Mouse (Mus musculus): Measurements from ENCODE around the gene Gm10134.
"Not testable (repeated sequence)": the region's sequence is repeated elsewhere in the genome, so short reads cannot be mapped to it uniquely, and the experiment has no call there.

Gene Gm10134

GRCm38 (mm10) chr2:28505795-28506194 is at the start of gene Gm10134:
Gene Gm10134, plus strand, starts transcription at chr2:28506095.
- DNase-seq (ENCODE audit: low spot score in 2 of 2) = no peak

- DNase-seq (ENCODE audit: low spot score in 2 of 2) = no peak
Observed at GRCm38 (mm10) chr2:28456616-28457015, 49.3 kb upstream of the Gm10134 start.

GRCm38 (mm10) chr2:28463919-28464318 is 42.0 kb upstream of the Gm10134 start:
- peak; percentile 33 to 68 for DNase-seq (ENCODE audit: low spot score in 2 of 2)

- DNase-seq (ENCODE audit: low spot score in 2 of 2) = no peak
Observed at GRCm38 (mm10) chr2:28464919-28465318, 41.0 kb upstream of the Gm10134 start.

GRCm38 (mm10) chr2:28465836-28466518 is 39.9 kb upstream of the Gm10134 start, which contains the start of gene 1700007K13Rik:
Gene 1700007K13Rik, minus strand, starts transcription at chr2:28466332.
- DNase-seq (ENCODE audit: low spot score in 2 of 2) = peak; percentile 31 to 39

- DNase-seq (ENCODE audit: low spot score in 2 of 2) = peak; percentile 40 to 80
Observed at GRCm38 (mm10) chr2:28467860-28468485, 37.9 kb upstream of the Gm10134 start, which contains the start of gene Mrps2. Gene Mrps2, plus strand, starts transcription at chr2:28468066.

GRCm38 (mm10) chr2:28468486-28469225 is 37.2 kb upstream of the Gm10134 start:
- DNase-seq (ENCODE audit: low spot score in 2 of 2) = no peak

GRCm38 (mm10) chr2:28469461-28469860 is 36.4 kb upstream of the Gm10134 start:
- no peak for DNase-seq (ENCODE audit: low spot score in 2 of 2)

GRCm38 (mm10) chr2:28470591-28470990 is 35.3 kb upstream of the Gm10134 start:
- DNase-seq (ENCODE audit: low spot score in 2 of 2) = no peak

- not testable (repeated sequence) for DNase-seq (ENCODE audit: low spot score in 2 of 2)
Observed at GRCm38 (mm10) chr2:28472011-28472410, 33.9 kb upstream of the Gm10134 start.

- DNase-seq (ENCODE audit: low spot score in 2 of 2) = not testable (repeated sequence)
Observed at GRCm38 (mm10) chr2:28477993-28478392, 27.9 kb upstream of the Gm10134 start.

- DNase-seq (ENCODE audit: low spot score in 2 of 2) = no peak
Observed at GRCm38 (mm10) chr2:28479208-28480204, 26.4 kb upstream of the Gm10134 start.

GRCm38 (mm10) chr2:28483861-28484260 is 22.0 kb upstream of the Gm10134 start:
- DNase-seq (ENCODE audit: low spot score in 2 of 2) = no peak

GRCm38 (mm10) chr2:28494521-28494920 is 11.4 kb upstream of the Gm10134 start:
- no peak for DNase-seq (ENCODE audit: low spot score in 2 of 2)

- DNase-seq (ENCODE audit: low spot score in 2 of 2) = no peak
Observed at GRCm38 (mm10) chr2:28495207-28495756, 10.6 kb upstream of the Gm10134 start.

- DNase-seq (ENCODE audit: low spot score in 2 of 2) = no peak
Observed at GRCm38 (mm10) chr2:28495801-28496595, 9.9 kb upstream of the Gm10134 start.

- no peak for DNase-seq (ENCODE audit: low spot score in 2 of 2)
Observed at GRCm38 (mm10) chr2:28496671-28497070, 9.2 kb upstream of the Gm10134 start, which contains the start of gene Gbgt1. Gene Gbgt1, plus strand, starts transcription at chr2:28496891.

GRCm38 (mm10) chr2:28497561-28497960 is 8.3 kb upstream of the Gm10134 start:
- DNase-seq (ENCODE audit: low spot score in 2 of 2) = no peak

GRCm38 (mm10) chr2:28498431-28498830 is 7.5 kb upstream of the Gm10134 start:
- DNase-seq (ENCODE audit: low spot score in 2 of 2) = no peak

GRCm38 (mm10) chr2:28502987-28503386 is 2.9 kb upstream of the Gm10134 start:
- no peak for DNase-seq (ENCODE audit: low spot score in 2 of 2)

Measured in thymus, postnatal 10 days (tissue).